Mouse (Mus musculus): Measurements from ENCODE around the gene Ifitm6.

- TF ChIP-seq CTCF (IDR thresholded peaks at IDR 0.05; ENCODE audit: low read depth, low read length) = no peak
- TF ChIP-seq POLR2A (IDR thresholded peaks at IDR 0.05; ENCODE audit: borderline replicate concordance, low read depth, low read length) = no peak
These were observed 34.8 kb downstream of the Ifitm6 start for GRCm38 (mm10) chr7:140982971-140983370.

All from bone marrow macrophage, adult 2 months (primary cell).